8 mouse cellular contexts compared by ENCODE assay signal in the genomic region with DNA sequence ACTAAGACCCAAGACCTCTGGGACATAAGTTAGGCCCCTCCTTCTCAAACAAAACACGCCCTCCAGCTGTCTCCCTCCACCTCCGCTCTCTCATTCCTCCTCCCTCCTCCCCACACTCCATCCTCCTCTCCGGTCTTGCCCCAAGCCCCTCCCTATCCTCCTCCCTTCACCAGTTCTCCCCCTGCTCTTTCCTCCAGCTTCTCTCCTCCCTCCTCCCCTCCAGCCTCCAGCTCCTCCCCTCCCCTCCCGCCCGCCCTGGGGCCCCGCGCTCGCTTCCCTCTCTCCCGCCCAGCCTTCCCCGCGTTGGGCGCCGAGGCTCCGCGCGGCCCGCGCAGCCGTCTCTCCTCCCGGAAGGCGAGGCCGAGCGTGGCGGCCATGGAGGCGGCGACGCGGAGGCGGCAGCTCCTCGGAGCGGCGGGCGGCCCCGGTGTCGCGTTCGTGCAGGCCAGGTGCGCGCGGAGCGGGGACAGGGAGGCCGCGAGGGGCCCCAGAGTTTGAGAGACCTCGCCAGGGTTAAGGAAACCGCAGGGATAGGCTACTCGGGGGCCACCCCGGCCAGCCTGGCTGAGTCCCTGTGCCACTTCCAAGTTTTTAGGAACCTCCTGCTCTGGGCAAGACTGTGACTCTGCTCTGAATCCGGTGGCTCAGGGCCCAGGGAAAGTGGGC. TPM values are rescaled to one million over a fixed set of nuclear protein-coding genes. Genes with fewer than 3 reads are reported as not detected.
DNase-seq lines count a peak whose midpoint lies in the region; ATAC-seq and TF ChIP-seq lines count a peak whose summit lies in the region.

A gene (plus strand): TSS at position 280 of the 666 bp plus-strand sequence.

- H3K27me3 ChIP-seq in MEL (ENCODE audit: control insufficient read depth in 1 of 2, insufficient read depth in 2 of 2, low read length in 2 of 2), result no peaks in the 10 kb centered on the region
- H3K27me3 ChIP-seq in forebrain, embryonic 14.5 days (replicated peaks; ENCODE audit: control insufficient read depth, insufficient read depth, low read length), result no peaks in the 10 kb centered on the region
- H3K27me3 ChIP-seq in lung, embryonic 14.5 days (ENCODE audit: insufficient read depth, low read length), result no peaks in the 10 kb centered on the region

- H3K79me2 ChIP-seq in MEL (ENCODE audit: control insufficient read depth, insufficient read depth, low read length, poor library complexity), result peaks cover 9% of the 10 kb centered on the region

- TF ChIP-seq RAD21 in MEL (IDR thresholded peaks at IDR 0.05; ENCODE audit: low read depth, low read length), result no peak

- peak; percentile 72 for ATAC-seq in cerebellum, adult (ENCODE audit: insufficient number of reproducible peaks, low FRiP score, low TSS enrichment)
- ATAC-seq in forebrain, embryonic 14.5 days, result peak; percentile 88
- ATAC-seq in lung, embryonic 14.5 days (ENCODE audit: insufficient read depth), result peak; percentile 88

- H3K4me3 ChIP-seq in MEL (ENCODE audit: control insufficient read depth in 1 of 2, insufficient read depth in 1 of 2, low read depth in 2 of 2, low read length in 2 of 2), result peak within 1 kb of the TSS; percentile 69 to 71
- H3K4me3 ChIP-seq in forebrain, embryonic 14.5 days (ENCODE audit: low read depth, low read length), result peak within 1 kb of the TSS; percentile 61
- H3K4me3 ChIP-seq in layer of hippocampus, adult 2 months, result peak within 1 kb of the TSS; percentile 81
- peak within 1 kb of the TSS; percentile 70 for H3K4me3 ChIP-seq in lung, embryonic 14.5 days (ENCODE audit: low read depth, low read length)

- TF ChIP-seq CTCF in MEL (IDR thresholded peaks at IDR 0.05 in 2 of 3, conservative IDR thresholded peaks at IDR 0.05 in 1 of 3; ENCODE audit: control insufficient read depth in 1 of 3, insufficient read depth in 1 of 3, low read depth in 2 of 3, low read length in 3 of 3, poor library complexity in 1 of 3, severe bottlenecking in 1 of 3), result no peak
- TF ChIP-seq CTCF in layer of hippocampus, adult 2 months (conservative IDR thresholded peaks at IDR 0.05), result no peak
- TF ChIP-seq CTCF in lung, embryonic 14.5 days (IDR thresholded peaks at IDR 0.05; ENCODE audit: low read depth), result no peak

- peaks cover 0 to 8% of the 10 kb centered on the region in 2 experiments; a peak in 2 of 4 replicates for H3K36me3 ChIP-seq in MEL (ENCODE audit: control insufficient read depth in 1 of 2, insufficient read depth in 2 of 2, low read length in 2 of 2)
- H3K36me3 ChIP-seq in forebrain, embryonic 14.5 days (ENCODE audit: control insufficient read depth, insufficient read depth, low read length), result no peaks in the 10 kb centered on the region
- no peaks in the 10 kb centered on the region for H3K36me3 ChIP-seq in lung, embryonic 14.5 days (ENCODE audit: insufficient read depth)

- peak; percentile 98 for DNase-seq in MEL (ENCODE audit: low read depth, low spot score)
- peak; percentile 88 for DNase-seq in forebrain, embryonic 14.5 days (ENCODE audit: low spot score)
- DNase-seq in heart, postnatal 25 days (ENCODE audit: low spot score), result peak; percentile 69
- DNase-seq in layer of hippocampus, adult 2 months (ENCODE audit: low spot score in 2 of 2), result peak; percentile 65 to 81
- peak; percentile 91 for DNase-seq in lung, embryonic 14.5 days
- peak; percentile 52 for DNase-seq in ovary, postnatal 10 days (ENCODE audit: low spot score)
- DNase-seq in thymus, postnatal 14 days, result peak; percentile 87

- intact Hi-C loops in heart, postnatal 25 days (cut with DNase I), result no loop called here

- H3K4me2 ChIP-seq in forebrain, embryonic 14.5 days (ENCODE audit: low read length), result peak within 1 kb of the TSS; percentile 89
- peak within 1 kb of the TSS; percentile 83 for H3K4me2 ChIP-seq in lung, embryonic 14.5 days

- peak within 1 kb of the TSS; percentile 97 for H3K9ac ChIP-seq in MEL (ENCODE audit: control insufficient read depth, low read depth, low read length, poor library complexity, severe bottlenecking)
- H3K9ac ChIP-seq in forebrain, embryonic 14.5 days (ENCODE audit: low read length), result peak within 1 kb of the TSS; percentile 87
- H3K9ac ChIP-seq in lung, embryonic 14.5 days, result peak within 1 kb of the TSS; percentile 93

- peak; percentile 56 to 89 for TF ChIP-seq POLR2A in MEL (IDR thresholded peaks at IDR 0.05; ENCODE audit: control insufficient read depth in 1 of 2, insufficient read depth in 1 of 2, low read depth in 1 of 2, low read length in 2 of 2, poor library complexity in 1 of 2)

- no peaks in the 10 kb centered on the region for H3K9me3 ChIP-seq in MEL (replicated peaks; ENCODE audit: insufficient read depth, low read length)
- H3K9me3 ChIP-seq in forebrain, embryonic 14.5 days (replicated peaks; ENCODE audit: control insufficient read depth, low read length), result no peaks in the 10 kb centered on the region
- H3K9me3 ChIP-seq in lung, embryonic 14.5 days (ENCODE audit: low read depth, low read length), result no peaks in the 10 kb centered on the region

- under 1% methylated on average over 48 of the region's 48 CpGs for WGBS in forebrain, embryonic 14.5 days
- under 1% methylated on average over 48 of the region's 48 CpGs for WGBS in lung, embryonic 14.5 days

- H3K27ac ChIP-seq in MEL (ENCODE audit: control insufficient read depth, low read depth, low read length), result peak within 1 kb of the TSS; percentile 66
- peak within 1 kb of the TSS; percentile 78; the same call in 1 of the 2 replicates for H3K27ac ChIP-seq in forebrain, embryonic 14.5 days (ENCODE audit: low read depth, low read length)
- H3K27ac ChIP-seq in layer of hippocampus, adult 2 months, result peak within 1 kb of the TSS; percentile 95
- peak within 1 kb of the TSS; percentile 90 for H3K27ac ChIP-seq in lung, embryonic 14.5 days (ENCODE audit: low read depth)

- peaks cover 3 to 22% of the 10 kb centered on the region in 2 experiments for H3K4me1 ChIP-seq in MEL (ENCODE audit: control insufficient read depth in 1 of 2, insufficient read depth in 2 of 2, low read length in 2 of 2)
- peaks cover 6% of the 10 kb centered on the region for H3K4me1 ChIP-seq in forebrain, embryonic 14.5 days (ENCODE audit: control insufficient read depth, insufficient read depth, low read length)
- 0 out of 2 replicates have a peak, but pooled peaks cover 6% of the 10 kb centered on the region for H3K4me1 ChIP-seq in lung, embryonic 14.5 days (ENCODE audit: insufficient read depth)

- no peak for TF ChIP-seq EP300 in MEL (IDR thresholded peaks at IDR 0.05; ENCODE audit: low read depth in 1 of 2, low read length in 2 of 2)

TF ChIP-seq in MEL, 35 proteins besides CTCF, POLR2A, EP300 and RAD21 (continues in another document):
- TF ChIP-seq MAX (IDR thresholded peaks at IDR 0.05; ENCODE audit: low read length) (peak; percentile 38; the same call in 1 of the 2 replicates), ZKSCAN1 (IDR thresholded peaks at IDR 0.05; ENCODE audit: low read depth, low read length) (no peak), UBTF (IDR thresholded peaks at IDR 0.05; ENCODE audit: borderline replicate concordance, insufficient read depth, low read depth, low read length) (peak; percentile 83; the same call in 1 of the 2 replicates), ZNF384 (IDR thresholded peaks at IDR 0.05; ENCODE audit: low read depth, low read length) (no peak), GATA1 (IDR thresholded peaks at IDR 0.05; ENCODE audit: low read depth, low read length) (no peak), TBP (IDR thresholded peaks at IDR 0.05; ENCODE audit: low read depth, low read length) (0 out of 2 replicates have a peak, but pooled peaks have one; percentile 47), E2F4 (IDR thresholded peaks at IDR 0.05; ENCODE audit: borderline replicate concordance, low read depth, low read length) (no peak), ZMIZ1 (IDR thresholded peaks at IDR 0.05; ENCODE audit: low read depth, low read length) (peak; percentile 66), ETS1 (IDR thresholded peaks at IDR 0.05; ENCODE audit: low read depth, low read length) (0 out of 2 replicates have a peak, but pooled peaks have one; percentile 24), MYB (IDR thresholded peaks at IDR 0.05; ENCODE audit: low read depth, low read length) (no peak), NRF1 (IDR thresholded peaks at IDR 0.05; ENCODE audit: insufficient read depth, low read depth, low read length, poor library complexity, severe bottlenecking) (peak; percentile 42; the same call in 1 of the 2 replicates), TAL1 (IDR thresholded peaks at IDR 0.05; ENCODE audit: low read length) (no peak), HCFC1 (IDR thresholded peaks at IDR 0.05; ENCODE audit: low read depth, low read length) (peak; percentile 12; the same call in 1 of the 2 replicates), SMC3 (IDR thresholded peaks at IDR 0.05; ENCODE audit: low read depth, low read length) (no peak), USF2 (IDR thresholded peaks at IDR 0.05; ENCODE audit: borderline replicate concordance in 1 of 2, insufficient read depth in 1 of 2, low read depth in 1 of 2, low read length in 2 of 2) (no peak), MAZ (IDR thresholded peaks at IDR 0.05; ENCODE audit: low read depth, low read length) (peak; percentile 90; the same call in 1 of the 2 replicates), ZC3H11A (IDR thresholded peaks at IDR 0.05; ENCODE audit: low read depth, low read length) (no peak), RCOR1 (IDR thresholded peaks at IDR 0.05; ENCODE audit: low read depth, low read length) (no peak), POLR2AphosphoS2 (IDR thresholded peaks at IDR 0.05; ENCODE audit: low read length) (no peak), USF1 (IDR thresholded peaks at IDR 0.05; ENCODE audit: low read depth, low read length) (no peak), GABPA (IDR thresholded peaks at IDR 0.05; ENCODE audit: low read depth, low read length) (no peak), ELF1 (IDR thresholded peaks at IDR 0.05; ENCODE audit: low read depth, low read length) (no peak), BHLHE40 (IDR thresholded peaks at IDR 0.05; ENCODE audit: borderline replicate concordance, low read depth, low read length) (no peak), POLR2AphosphoS5 (IDR thresholded peaks at IDR 0.05; ENCODE audit: borderline replicate concordance, low read depth, low read length) (no peak), JUND (IDR thresholded peaks at IDR 0.05; ENCODE audit: low read depth, low read length) (no peak), MEF2A (IDR thresholded peaks at IDR 0.05; ENCODE audit: extremely low read depth, insufficient replicate concordance, low read depth, low read length, poor library complexity, severe bottlenecking) (no peak)

RNA-seq across cellular contexts. Expression of the gene that starts here (rescaled TPM):
- total RNA-seq in MEL (2012; rRNA removed), result 26.5 and 29.4 TPM in 2 replicates
- polyA plus RNA-seq in MEL (2012; ENCODE audit: insufficient read depth in 1 of 2, insufficient read length in 2 of 2, low read depth in 1 of 2, low replicate concordance in 2 of 2, missing spikeins in 1 of 2), result 10 to 100 TPM in 1 of 2 experiments, not detected in 1; 52.1 TPM
- 3.8 and 4.9 TPM in 2 replicates for polyA plus RNA-seq in forebrain, embryonic 14.5 days (2014; fragmentation: Nextera tagmentation; extraction: Ambion mirVana)
- total RNA-seq in heart, postnatal 25 days (2021), result 10 to 100 TPM; 18.0 to 19.7 TPM
- total RNA-seq in layer of hippocampus, adult 2 months (2021), result 10 to 100 TPM; 12.1 to 12.2 TPM
- polyA plus RNA-seq in lung, embryonic 14.5 days (2014; fragmentation: Nextera tagmentation; extraction: Ambion mirVana), result 27.3 and 27.7 TPM in 2 replicates

Comparison
In these comparisons a context has a peak if more than half of its experiments do, and no peak if none do; other contexts are left out.
1. Peak in every context shown above with its lines: DNase-seq, ATAC-seq, H3K4me3 ChIP-seq and H3K27ac ChIP-seq.